Mouse (Mus musculus) spleen, adult 2 months (tissue): Measurements from ENCODE around the gene Ccdc97.

ENCODE experiments used
- CTCF ChIP-seq: fragments of 200-500 bp; IDR thresholded peaks from 2 replicates; pipeline ENCODE4 v1.5.1; 2011; ENCODE audit warnings: mild to moderate bottlenecking, inconsistent platforms; ENCODE audit not compliant: insufficient read depth, insufficient read length, insufficient replicate concordance; ENCODE audit errors: extremely low read depth
- POLR2A ChIP-seq: fragments of 200-500 bp; IDR thresholded peaks from 2 replicates; pipeline ENCODE4 v1.6.1; 2011; ENCODE audit warnings: low read depth, low read length, inconsistent platforms

DNA sequence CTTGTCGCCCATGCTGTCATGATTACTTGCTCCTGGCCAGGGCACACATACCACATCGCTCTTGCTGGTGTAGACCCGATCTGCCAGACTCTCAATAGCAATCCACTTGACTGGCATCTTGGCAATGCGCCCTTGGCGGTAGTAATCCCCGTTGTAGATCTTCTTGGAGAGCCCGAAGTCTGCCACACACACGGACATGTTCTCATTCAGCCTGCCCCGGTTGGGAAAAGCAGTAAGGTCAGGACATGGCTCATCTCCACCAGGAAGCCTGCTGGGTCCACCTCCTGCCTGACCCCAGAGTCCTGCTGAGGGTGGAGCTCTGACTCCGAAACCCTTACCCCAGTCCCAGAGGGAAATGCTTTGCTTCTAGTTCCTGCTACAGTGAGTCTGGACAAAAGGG, 42.5 kb upstream of the Ccdc97 start:
- TF ChIP-seq CTCF: no peak
- no peak for TF ChIP-seq POLR2A
